Mouse (Mus musculus) megakaryocyte, embryonic 14.5 days (primary cell): ENCODE data around the gene Olfr68.

ENCODE experiments used
- FLI1 ChIP-seq: IDR thresholded peaks from 2 replicates; pipeline ENCODE4 v1.6.1; 2012; ENCODE audit warnings: low read length, inconsistent platforms, mixed read lengths
- GATA1 ChIP-seq: IDR thresholded peaks from 3 replicates; pipeline ENCODE4 v1.6.1; 2012; ENCODE audit warnings: mixed read lengths, low read length, inconsistent platforms, borderline replicate concordance

- no peak for TF ChIP-seq GATA1
- TF ChIP-seq FLI1, result no peak
Observed at GRCm38 (mm10) chr7:103744843-103745242, 34.7 kb downstream of the Olfr68 start, which contains the start of gene Olfr629.
